Mouse (Mus musculus) midbrain, embryonic 11.5 days (tissue): ENCODE measurements at regions not wholly inside any gene's neighbourhood (a gene's known extent, or its start where the extent isn't known, plus 50 kb on each side); places are given as distances from the start of the nearest gene placed in this dataset.

Experiments
- ATAC-seq: fragments of 200-750 bp; cut with Nextera tagmentation; 2 replicates; pipeline ENCODE4 v1.8.0; 2017; ENCODE audit warnings: moderate TSS enrichment, moderate library complexity; ENCODE audit not compliant: low FRiP score
- DNase-seq: peaks from one replicate; pipeline ENCODE4 v3.0.0; 2015; ENCODE audit warnings: low spot score; ENCODE audit errors: missing footprints
- H3K27ac ChIP-seq: fragments of 300-500 bp; sonication (generic); 2 replicates; pipeline ENCODE4 v1.5.1; 2014; ENCODE audit warnings: low read depth, low read length
- H3K27me3 ChIP-seq: fragments of 300-500 bp; sonication (generic); 2 replicates; pipeline ENCODE4 v1.6.1; 2014; ENCODE audit warnings: mild to moderate bottlenecking, low read length, moderate library complexity, mixed read lengths; ENCODE audit not compliant: control insufficient read depth, insufficient read depth
- H3K36me3 ChIP-seq: fragments of 300-500 bp; sonication (generic); 2 replicates; pipeline ENCODE4 v1.6.1; 2014; ENCODE audit warnings: mild to moderate bottlenecking, low read length, moderate library complexity, mixed read lengths; ENCODE audit not compliant: control insufficient read depth, insufficient read depth
- H3K4me1 ChIP-seq: fragments of 300-500 bp; sonication (generic); 2 replicates; pipeline ENCODE4 v1.6.1; 2014; ENCODE audit warnings: low read length; ENCODE audit not compliant: control insufficient read depth, insufficient read depth
- H3K4me2 ChIP-seq: fragments of 300-500 bp; sonication (generic); 2 replicates; pipeline ENCODE4 v1.6.1; 2014; ENCODE audit warnings: mild to moderate bottlenecking, moderate library complexity
- H3K4me3 ChIP-seq: fragments of 300-500 bp; sonication (generic); 2 replicates; pipeline ENCODE4 v1.5.1; 2014; ENCODE audit warnings: low read depth, low read length
- H3K9ac ChIP-seq: fragments of 300-500 bp; sonication (generic); 2 replicates; pipeline ENCODE4 v1.6.1; 2014; ENCODE audit warnings: low read length
- H3K9me3 ChIP-seq: fragments of 300-500 bp; sonication (generic); 2 replicates; pipeline ENCODE4 v1.6.1; 2016; ENCODE audit warnings: low read length; ENCODE audit not compliant: control insufficient read depth
- WGBS: fragments of 180-500 bp; shearing (Covaris S2); extraction: QIAGEN DNeasy Blood & Tissue Kit; methylation state at CpG from one replicate; pipeline ENCODE4 v1.1.7; 2014; 5-methylcytosine and 5-hydroxymethylcytosine counted together

GRCm38 (mm10) chr2:9468651-9469050, 412.4 kb upstream of the 4930412O13Rik start:
- DNase-seq: no peak

GRCm38 (mm10) chr2:9481678-9482345, 399.2 kb upstream of the 4930412O13Rik start:
- WGBS: 76% methylated on average over 7 of the region's 7 CpGs

More at GRCm38 (mm10) chr2:9468651-9469050, 412.4 kb upstream of the 4930412O13Rik start:
- Histone ChIP-seq H3K4me3 (no peak overlapping the region), H3K4me1 (no peaks in the 10 kb centered on the region), H3K27ac (no peak overlapping the region), H3K36me3 (no peaks in the 10 kb centered on the region), H3K9ac (no peak overlapping the region), H3K27me3 (no peaks in the 10 kb centered on the region), H3K4me2 (no peak overlapping the region), H3K9me3 (no peaks in the 10 kb centered on the region)
- no peak for ATAC-seq
- 82% methylated on average over 3 of the region's 3 CpGs for WGBS

GRCm38 (mm10) chr2:9487381-9487914, 393.6 kb upstream of the 4930412O13Rik start:
- Histone ChIP-seq H3K4me3 (no peak overlapping the region), H3K36me3 (no peaks in the 10 kb centered on the region), H3K4me1 (no peaks in the 10 kb centered on the region), H3K9me3 (no peaks in the 10 kb centered on the region), H3K4me2 (no peak overlapping the region), H3K9ac (no peak overlapping the region), H3K27ac (no peak overlapping the region), H3K27me3 (no peaks in the 10 kb centered on the region)
- ATAC-seq: no peak
- 90% methylated on average over 7 of the region's 7 CpGs for WGBS
- no peak for DNase-seq

More at GRCm38 (mm10) chr2:9481678-9482345, 399.2 kb upstream of the 4930412O13Rik start:
- Histone ChIP-seq H3K4me3 (no peak overlapping the region), H3K27ac (no peak overlapping the region), H3K9me3 (no peaks in the 10 kb centered on the region), H3K9ac (no peak overlapping the region), H3K27me3 (no peaks in the 10 kb centered on the region), H3K36me3 (no peaks in the 10 kb centered on the region), H3K4me1 (no peaks in the 10 kb centered on the region), H3K4me2 (no peak overlapping the region)
- ATAC-seq: no peak
- DNase-seq: no peak

- no peak for DNase-seq
- no peak overlapping the region for H3K4me3 ChIP-seq
- no peaks in the 10 kb centered on the region for H3K4me1 ChIP-seq
- no peaks in the 10 kb centered on the region for H3K27me3 ChIP-seq
- no peak overlapping the region for H3K4me2 ChIP-seq
- H3K36me3 ChIP-seq: no peaks in the 10 kb centered on the region
- no peaks in the 10 kb centered on the region for H3K9me3 ChIP-seq
- WGBS: 39% methylated on average over 6 of the region's 6 CpGs
- H3K27ac ChIP-seq: no peak overlapping the region
- no peak for ATAC-seq
- no peak overlapping the region for H3K9ac ChIP-seq
Observed at GRCm38 (mm10) chr2:9493606-9494145, 387.4 kb upstream of the 4930412O13Rik start.

GRCm38 (mm10) chr2:9520045-9520444, 361.0 kb upstream of the 4930412O13Rik start:
- H3K27ac ChIP-seq: no peak overlapping the region
- ATAC-seq (no peak), DNase-seq (no peak)
- H3K9me3 ChIP-seq: no peaks in the 10 kb centered on the region
- 82% methylated on average over 1 of the region's 1 CpGs for WGBS
- no peak overlapping the region for H3K9ac ChIP-seq
- H3K4me1 ChIP-seq: no peaks in the 10 kb centered on the region
- H3K36me3 ChIP-seq: no peaks in the 10 kb centered on the region
- no peak overlapping the region for H3K4me2 ChIP-seq
- H3K4me3 ChIP-seq: no peak overlapping the region
- H3K27me3 ChIP-seq: no peaks in the 10 kb centered on the region

GRCm38 (mm10) chr2:9525910-9526309, 355.1 kb upstream of the 4930412O13Rik start:
- WGBS: 90% methylated on average over 3 of the region's 3 CpGs
- Histone ChIP-seq H3K4me1 (no peaks in the 10 kb centered on the region), H3K4me2 (no peak overlapping the region), H3K36me3 (no peaks in the 10 kb centered on the region), H3K27ac (no peak overlapping the region), H3K4me3 (no peak overlapping the region), H3K27me3 (no peaks in the 10 kb centered on the region), H3K9ac (no peak overlapping the region), H3K9me3 (no peaks in the 10 kb centered on the region)
- no peak for ATAC-seq
- DNase-seq: no peak

GRCm38 (mm10) chr2:9535141-9535658, 345.9 kb upstream of the 4930412O13Rik start:
- Histone ChIP-seq H3K4me3 (no peak overlapping the region), H3K36me3 (no peaks in the 10 kb centered on the region), H3K4me1 (no peaks in the 10 kb centered on the region), H3K9ac (no peak overlapping the region), H3K9me3 (no peaks in the 10 kb centered on the region), H3K4me2 (no peak overlapping the region), H3K27me3 (no peaks in the 10 kb centered on the region), H3K27ac (no peak overlapping the region)
- no peak for ATAC-seq
- WGBS: 90% methylated on average over 2 of the region's 2 CpGs
- no peak for DNase-seq

- H3K9me3 ChIP-seq: no peaks in the 10 kb centered on the region
- WGBS: 81% methylated on average over 10 of the region's 10 CpGs
- H3K27me3 ChIP-seq: no peaks in the 10 kb centered on the region
- H3K4me1 ChIP-seq: no peaks in the 10 kb centered on the region
- DNase-seq: no peak
- H3K9ac ChIP-seq: no peak overlapping the region
- H3K4me3 ChIP-seq: no peak overlapping the region
- H3K36me3 ChIP-seq: no peaks in the 10 kb centered on the region
- no peak overlapping the region for H3K27ac ChIP-seq
- no peak for ATAC-seq
- no peak overlapping the region for H3K4me2 ChIP-seq
Observed at GRCm38 (mm10) chr2:9547771-9548590, 333.1 kb upstream of the 4930412O13Rik start.

- H3K36me3 ChIP-seq: no peaks in the 10 kb centered on the region
- no peak overlapping the region for H3K4me3 ChIP-seq
- no peak overlapping the region for H3K27ac ChIP-seq
- no peak overlapping the region for H3K9ac ChIP-seq
- ATAC-seq: no peak
- DNase-seq: no peak
- no peak overlapping the region for H3K4me2 ChIP-seq
- no peaks in the 10 kb centered on the region for H3K4me1 ChIP-seq
- no peaks in the 10 kb centered on the region for H3K27me3 ChIP-seq
- no peaks in the 10 kb centered on the region for H3K9me3 ChIP-seq
Observed at GRCm38 (mm10) chr2:9553313-9553712, 327.7 kb upstream of the 4930412O13Rik start.
